Mouse (Mus musculus): ENCODE measurements around the gene Ctbp1. TPM values are rescaled to one million over a fixed set of nuclear protein-coding genes. Genes with fewer than 3 reads are reported as not detected.

Ctbp1 gene
- 98.6 and 105 TPM in 2 replicates for polyA plus RNA-seq (2011; ENCODE audit: insufficient read depth, insufficient read length, low replicate concordance, missing spikeins)

GRCm38 (mm10) chr5:33274953-33275454, at the start of gene Ctbp1:
Gene Ctbp1, minus strand, starts transcription at chr5:33274994.
- WGBS = under 1% methylated on average over 49 of the region's 57 CpGs
- Histone ChIP-seq H3K4me3 (replicated peaks; ENCODE audit: control insufficient read depth, low read depth, low read length) (peak within 1 kb of the TSS; percentile 85), H3K4me1 (ENCODE audit: control insufficient read depth, insufficient read depth, low read length) (peaks cover 5% of the 10 kb centered on the region; the same call in 1 of the 2 replicates), H3K27ac (ENCODE audit: control insufficient read depth, insufficient read depth, low read depth, low read length, poor library complexity) (peak within 1 kb of the TSS; percentile 98)
- peak; percentile 51; the same call in 1 of the 2 replicates for TF ChIP-seq POLR2A (IDR thresholded peaks at IDR 0.05; ENCODE audit: borderline replicate concordance, control insufficient read depth, low read depth, low read length)
- TF ChIP-seq CTCF (IDR thresholded peaks at IDR 0.05; ENCODE audit: control insufficient read depth, insufficient read depth, low read length) = peak; percentile 44; the same call in 1 of the 2 replicates

- no peaks in the 10 kb centered on the region for H3K4me1 ChIP-seq (ENCODE audit: control insufficient read depth, insufficient read depth, low read length)
- no peak overlapping the region for H3K27ac ChIP-seq (ENCODE audit: control insufficient read depth, insufficient read depth, low read depth, low read length, poor library complexity)
- no peak overlapping the region for H3K4me3 ChIP-seq (replicated peaks; ENCODE audit: control insufficient read depth, low read depth, low read length)
- 48% methylated on average over 2 of the region's 2 CpGs for WGBS
- no peak for TF ChIP-seq POLR2A (IDR thresholded peaks at IDR 0.05; ENCODE audit: borderline replicate concordance, control insufficient read depth, low read depth, low read length)
- no peak for TF ChIP-seq CTCF (IDR thresholded peaks at IDR 0.05; ENCODE audit: control insufficient read depth, insufficient read depth, low read length)
Observed at GRCm38 (mm10) chr5:33324491-33324890, 49.7 kb upstream of the Ctbp1 start.

DNA sequence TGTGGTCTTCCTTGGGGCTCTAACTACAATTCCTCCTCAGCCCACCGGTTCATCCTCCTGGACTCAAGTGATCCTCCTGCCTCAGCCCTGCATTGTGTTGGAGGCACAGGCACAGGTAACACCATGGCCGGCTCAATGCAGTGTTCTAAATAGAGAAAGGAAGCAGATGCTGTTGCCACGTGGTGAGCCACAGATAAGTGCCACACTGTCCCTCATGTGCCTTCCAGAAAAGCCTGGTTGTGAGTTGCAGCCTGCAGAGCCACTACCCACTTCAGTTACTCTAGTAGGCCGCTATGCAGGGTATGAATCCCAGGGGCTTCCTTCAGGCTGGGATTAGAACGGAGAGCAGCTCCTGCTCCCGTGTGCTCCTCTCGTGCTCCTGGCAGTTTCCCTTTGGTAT, 37.4 kb upstream of the Ctbp1 start:
- H3K4me1 ChIP-seq (ENCODE audit: control insufficient read depth, insufficient read depth, low read length) = no peaks in the 10 kb centered on the region; the same call in 1 of the 2 replicates
- WGBS = 75% methylated on average over 7 of the region's 7 CpGs
- no peak for TF ChIP-seq CTCF (IDR thresholded peaks at IDR 0.05; ENCODE audit: control insufficient read depth, insufficient read depth, low read length)
- no peak for TF ChIP-seq POLR2A (IDR thresholded peaks at IDR 0.05; ENCODE audit: borderline replicate concordance, control insufficient read depth, low read depth, low read length)
- no peak overlapping the region for H3K27ac ChIP-seq (ENCODE audit: control insufficient read depth, insufficient read depth, low read depth, low read length, poor library complexity)
- no peak overlapping the region for H3K4me3 ChIP-seq (replicated peaks; ENCODE audit: control insufficient read depth, low read depth, low read length)

DNA sequence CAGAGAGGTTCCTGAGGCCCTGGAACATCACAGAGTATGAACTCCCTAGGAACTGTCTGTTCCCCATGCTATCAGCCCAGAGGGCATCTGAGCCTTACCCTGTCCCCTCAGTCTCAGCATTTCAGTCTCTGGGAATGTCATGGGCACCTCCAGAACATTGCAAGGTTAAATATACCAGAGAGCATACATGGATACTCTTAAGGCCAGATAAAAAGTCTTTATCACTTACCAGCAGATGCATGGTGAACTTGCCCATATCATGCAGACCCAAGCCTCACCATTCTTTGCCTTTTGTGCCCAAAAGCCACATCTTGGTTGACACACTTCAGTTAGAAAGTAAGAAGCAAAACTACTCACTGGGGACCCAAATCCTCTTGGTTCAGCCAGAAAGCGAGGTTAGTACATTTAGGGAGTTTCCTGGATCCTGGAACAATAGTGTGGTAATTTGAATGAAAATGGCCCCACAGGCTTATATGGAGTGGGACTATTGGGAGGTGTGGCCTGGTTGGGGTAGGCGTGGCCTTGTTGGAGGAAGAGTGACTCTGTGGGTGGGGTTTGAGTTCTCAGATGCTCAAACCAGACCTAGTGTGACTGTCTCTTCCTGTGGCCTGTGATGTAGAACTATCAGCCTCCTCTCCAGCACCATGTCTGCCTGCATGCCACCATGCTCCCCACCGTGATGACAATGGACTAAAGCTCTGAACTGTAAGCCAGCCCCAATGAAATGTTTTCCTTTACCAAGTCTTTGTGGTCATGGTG, 36.1 kb upstream of the Ctbp1 start:
- no peak overlapping the region for H3K4me3 ChIP-seq (replicated peaks; ENCODE audit: control insufficient read depth, low read depth, low read length)
- no peak for TF ChIP-seq CTCF (IDR thresholded peaks at IDR 0.05; ENCODE audit: control insufficient read depth, insufficient read depth, low read length)
- no peak for TF ChIP-seq POLR2A (IDR thresholded peaks at IDR 0.05; ENCODE audit: borderline replicate concordance, control insufficient read depth, low read depth, low read length)
- H3K4me1 ChIP-seq (ENCODE audit: control insufficient read depth, insufficient read depth, low read length) = no peaks in the 10 kb centered on the region; the same call in 1 of the 2 replicates
- WGBS = 79% methylated on average over 3 of the region's 3 CpGs
- H3K27ac ChIP-seq (ENCODE audit: control insufficient read depth, insufficient read depth, low read depth, low read length, poor library complexity) = no peak overlapping the region

GRCm38 (mm10) chr5:33301801-33302200, 27.0 kb upstream of the Ctbp1 start:
- TF ChIP-seq CTCF (IDR thresholded peaks at IDR 0.05; ENCODE audit: control insufficient read depth, insufficient read depth, low read length) (no peak), POLR2A (IDR thresholded peaks at IDR 0.05; ENCODE audit: borderline replicate concordance, control insufficient read depth, low read depth, low read length) (no peak)
- Histone ChIP-seq H3K4me1 (ENCODE audit: control insufficient read depth, insufficient read depth, low read length) (no peaks in the 10 kb centered on the region; the same call in 1 of the 2 replicates), H3K4me3 (replicated peaks; ENCODE audit: control insufficient read depth, low read depth, low read length) (no peak overlapping the region), H3K27ac (ENCODE audit: control insufficient read depth, insufficient read depth, low read depth, low read length, poor library complexity) (no peak overlapping the region)
- 74% methylated on average over 2 of the region's 2 CpGs for WGBS

DNA sequence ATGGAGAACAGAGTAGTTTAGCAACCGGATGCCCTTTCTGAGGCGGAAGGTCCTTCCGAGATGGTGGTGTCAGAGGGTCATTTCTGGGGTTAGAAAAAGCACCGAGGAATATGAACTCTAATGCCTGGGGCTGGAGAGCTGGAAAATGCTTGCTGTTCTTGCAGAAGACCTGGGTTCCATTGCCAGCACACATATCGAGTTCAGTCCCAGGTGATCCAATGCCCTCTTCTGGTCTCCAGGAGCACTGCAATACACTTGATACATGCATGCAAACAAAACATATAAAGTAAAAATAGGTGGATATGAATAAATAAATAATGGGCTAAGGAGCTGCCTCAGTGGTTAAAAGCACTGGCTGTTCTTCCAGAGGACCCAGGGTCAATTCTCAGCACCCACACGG, 22.4 kb upstream of the Ctbp1 start:
- Histone ChIP-seq H3K27ac (ENCODE audit: control insufficient read depth, insufficient read depth, low read depth, low read length, poor library complexity) (no peak overlapping the region), H3K4me1 (ENCODE audit: control insufficient read depth, insufficient read depth, low read length) (no peaks in the 10 kb centered on the region; the same call in 1 of the 2 replicates), H3K4me3 (replicated peaks; ENCODE audit: control insufficient read depth, low read depth, low read length) (no peak overlapping the region)
- 67% methylated on average over 6 of the region's 6 CpGs for WGBS
- TF ChIP-seq CTCF (IDR thresholded peaks at IDR 0.05; ENCODE audit: control insufficient read depth, insufficient read depth, low read length) (peak; percentile 64), POLR2A (IDR thresholded peaks at IDR 0.05; ENCODE audit: borderline replicate concordance, control insufficient read depth, low read depth, low read length) (no peak)

- Histone ChIP-seq H3K27ac (ENCODE audit: control insufficient read depth, insufficient read depth, low read depth, low read length, poor library complexity) (no peak overlapping the region), H3K4me3 (replicated peaks; ENCODE audit: control insufficient read depth, low read depth, low read length) (no peak overlapping the region), H3K4me1 (ENCODE audit: control insufficient read depth, insufficient read depth, low read length) (no peaks in the 10 kb centered on the region; the same call in 1 of the 2 replicates)
- no peak for TF ChIP-seq CTCF (IDR thresholded peaks at IDR 0.05; ENCODE audit: control insufficient read depth, insufficient read depth, low read length)
- TF ChIP-seq POLR2A (IDR thresholded peaks at IDR 0.05; ENCODE audit: borderline replicate concordance, control insufficient read depth, low read depth, low read length) = no peak
- WGBS = 72% methylated on average over 16 of the region's 16 CpGs
Observed at GRCm38 (mm10) chr5:33293796-33294430, 19.1 kb upstream of the Ctbp1 start.

- H3K27ac ChIP-seq (ENCODE audit: control insufficient read depth, insufficient read depth, low read depth, low read length, poor library complexity) = no peak overlapping the region
- 72% methylated on average over 7 of the region's 7 CpGs for WGBS
- H3K4me1 ChIP-seq (ENCODE audit: control insufficient read depth, insufficient read depth, low read length) = no peaks in the 10 kb centered on the region; the same call in 1 of the 2 replicates
- TF ChIP-seq POLR2A (IDR thresholded peaks at IDR 0.05; ENCODE audit: borderline replicate concordance, control insufficient read depth, low read depth, low read length) (no peak), CTCF (IDR thresholded peaks at IDR 0.05; ENCODE audit: control insufficient read depth, insufficient read depth, low read length) (no peak)
- no peak overlapping the region for H3K4me3 ChIP-seq (replicated peaks; ENCODE audit: control insufficient read depth, low read depth, low read length)
Observed at GRCm38 (mm10) chr5:33283951-33284350, 9.2 kb upstream of the Ctbp1 start.

Measured in bone marrow, adult 2 months (tissue).